Mouse (Mus musculus) forebrain, embryonic 12.5 days (tissue): ENCODE measurements around the gene 9930111J21Rik1. TPM values are rescaled to one million over a fixed set of nuclear protein-coding genes. Genes with fewer than 3 reads are reported as not detected.
"Not testable (repeated sequence)": the region's sequence is repeated elsewhere in the genome, so short reads cannot be mapped to it uniquely, and the experiment has no call there.

Source experiments
- ATAC-seq: fragments of 200-750 bp; cut with Nextera tagmentation; 2 replicates; pipeline ENCODE4 v1.8.0; 2017; ENCODE audit warnings: moderate TSS enrichment; ENCODE audit not compliant: low FRiP score
- H3K27ac ChIP-seq: fragments of 300-500 bp; sonication (generic); 2 replicates; pipeline ENCODE4 v1.5.1; 2016; ENCODE audit warnings: mild to moderate bottlenecking
- H3K27me3 ChIP-seq: fragments of 300-500 bp; sonication (generic); 2 replicates; pipeline ENCODE4 v1.6.1; 2016; ENCODE audit warnings: mild to moderate bottlenecking
- H3K36me3 ChIP-seq: fragments of 300-500 bp; sonication (generic); replicated peaks from 2 replicates; pipeline ENCODE4 v1.6.1; 2016; ENCODE audit warnings: mild to moderate bottlenecking
- H3K4me1 ChIP-seq: fragments of 300-500 bp; sonication (generic); 2 replicates; pipeline ENCODE4 v1.6.1; 2016
- H3K4me2 ChIP-seq: fragments of 300-500 bp; sonication (generic); 2 replicates; pipeline ENCODE4 v1.6.1; 2016; ENCODE audit warnings: mild to moderate bottlenecking, moderate library complexity
- H3K4me3 ChIP-seq: fragments of 300-500 bp; sonication (generic); replicated peaks from 2 replicates; pipeline ENCODE4 v1.5.1; 2016; ENCODE audit warnings: mild to moderate bottlenecking
- H3K9ac ChIP-seq: fragments of 300-500 bp; sonication (generic); 2 replicates; pipeline ENCODE4 v1.6.1; 2016; ENCODE audit warnings: mild to moderate bottlenecking
- H3K9me3 ChIP-seq: fragments of 300-500 bp; sonication (generic); 2 replicates; pipeline ENCODE4 v1.6.1; 2016
- WGBS: fragments of 180-500 bp; shearing (Covaris S2); methylation state at CpG from one replicate; pipeline ENCODE4 v1.1.7; 2016; 5-methylcytosine and 5-hydroxymethylcytosine counted together
- polyA plus RNA-seq: library from polyadenylated mRNA; unstranded; fragments of >200 nt; fragmentation: Nextera tagmentation; extraction: Ambion mirVana; gene quantifications from 2 replicates; pipeline ENCODE4 v1.2.1, GENCODE M21; 2016

The 9930111J21Rik1 gene
- polyA plus RNA-seq, 1 experiment from 2014 or later: 0.23 TPM

- no CpG with 5 or more reads among the region's 1 CpGs for WGBS
- not testable (repeated sequence) for H3K27ac ChIP-seq, H3K9me3 ChIP-seq, H3K4me3 ChIP-seq, H3K4me2 ChIP-seq, H3K36me3 ChIP-seq, H3K4me1 ChIP-seq, H3K27me3 ChIP-seq, ATAC-seq, H3K9ac ChIP-seq
These were observed 4.5 kb downstream of the 9930111J21Rik1 start for GRCm38 (mm10) chr11:48974686-48975085.

- H3K4me2 ChIP-seq, H3K4me1 ChIP-seq, H3K9me3 ChIP-seq, ATAC-seq, H3K27me3 ChIP-seq, H3K9ac ChIP-seq, H3K36me3 ChIP-seq, H3K27ac ChIP-seq, H3K4me3 ChIP-seq: not testable (repeated sequence)
- 94% methylated on average over 6 of the region's 6 CpGs for WGBS
These were observed 33.1 kb downstream of the 9930111J21Rik1 start, which contains the start of gene Psme2b for GRCm38 (mm10) chr11:48946090-48946489. Psme2b (minus strand) TSS chr11:48946190.

GRCm38 (mm10) chr11:48939286-48939685, 39.9 kb downstream of the 9930111J21Rik1 start:
- H3K9ac ChIP-seq, H3K27ac ChIP-seq, H3K36me3 ChIP-seq, H3K9me3 ChIP-seq, H3K4me1 ChIP-seq, H3K4me3 ChIP-seq, H3K4me2 ChIP-seq, H3K27me3 ChIP-seq, ATAC-seq: not testable (repeated sequence)

- H3K27me3 ChIP-seq, H3K4me1 ChIP-seq, H3K9ac ChIP-seq, H3K9me3 ChIP-seq, H3K27ac ChIP-seq, H3K4me2 ChIP-seq, ATAC-seq, H3K36me3 ChIP-seq, H3K4me3 ChIP-seq: not testable (repeated sequence)
- WGBS: no CpG with 5 or more reads among the region's 3 CpGs
These were observed 43.9 kb downstream of the 9930111J21Rik1 start for GRCm38 (mm10) chr11:48935291-48935690.

- H3K4me1 ChIP-seq, H3K36me3 ChIP-seq, H3K9ac ChIP-seq, H3K27ac ChIP-seq, H3K27me3 ChIP-seq, ATAC-seq, H3K4me3 ChIP-seq, H3K4me2 ChIP-seq, H3K9me3 ChIP-seq: not testable (repeated sequence)
- WGBS: 50% methylated on average over 1 of the region's 1 CpGs
These were observed 45.3 kb downstream of the 9930111J21Rik1 start for GRCm38 (mm10) chr11:48933923-48934322.

- ATAC-seq: not testable (repeated sequence)
These were observed 45.8 kb downstream of the 9930111J21Rik1 start for GRCm38 (mm10) chr11:48933422-48933821.

GRCm38 (mm10) chr11:48928068-48928467, 51.1 kb downstream of the 9930111J21Rik1 start:
- ATAC-seq: not testable (repeated sequence)
- WGBS: 96% methylated on average over 1 of the region's 1 CpGs

More at GRCm38 (mm10) chr11:48933422-48933821, 45.8 kb downstream of the 9930111J21Rik1 start:
- H3K4me2 ChIP-seq, H3K4me1 ChIP-seq, H3K36me3 ChIP-seq, H3K9ac ChIP-seq, H3K4me3 ChIP-seq, H3K27ac ChIP-seq, H3K9me3 ChIP-seq, H3K27me3 ChIP-seq: not testable (repeated sequence)
- 74% methylated on average over 1 of the region's 1 CpGs for WGBS

GRCm38 (mm10) chr11:48926437-48926836, 52.8 kb downstream of the 9930111J21Rik1 start:
- ATAC-seq: not testable (repeated sequence)

More at GRCm38 (mm10) chr11:48928068-48928467, 51.1 kb downstream of the 9930111J21Rik1 start:
- H3K27me3 ChIP-seq, H3K9me3 ChIP-seq, H3K4me3 ChIP-seq, H3K4me1 ChIP-seq, H3K27ac ChIP-seq, H3K9ac ChIP-seq, H3K36me3 ChIP-seq, H3K4me2 ChIP-seq: not testable (repeated sequence)

GRCm38 (mm10) chr11:48923818-48924217, 55.4 kb downstream of the 9930111J21Rik1 start:
- not testable (repeated sequence) for H3K9ac ChIP-seq, H3K36me3 ChIP-seq, ATAC-seq, H3K4me1 ChIP-seq, H3K27me3 ChIP-seq, H3K27ac ChIP-seq, H3K4me3 ChIP-seq, H3K9me3 ChIP-seq, H3K4me2 ChIP-seq
- WGBS: 83% methylated on average over 5 of the region's 5 CpGs

More at GRCm38 (mm10) chr11:48926437-48926836, 52.8 kb downstream of the 9930111J21Rik1 start:
- not testable (repeated sequence) for H3K4me2 ChIP-seq, H3K4me1 ChIP-seq, H3K9ac ChIP-seq, H3K4me3 ChIP-seq, H3K27ac ChIP-seq, H3K9me3 ChIP-seq, H3K27me3 ChIP-seq, H3K36me3 ChIP-seq

GRCm38 (mm10) chr11:48918380-48918779, 60.8 kb downstream of the 9930111J21Rik1 start:
- H3K9ac ChIP-seq: no peak overlapping the region
- 83% methylated on average over 3 of the region's 3 CpGs for WGBS
- H3K4me3 ChIP-seq: no peak overlapping the region
- H3K9me3 ChIP-seq: no peaks in the 10 kb centered on the region
- H3K27me3 ChIP-seq: no peaks in the 10 kb centered on the region
- H3K4me2 ChIP-seq: no peak overlapping the region
- no peak for ATAC-seq
- no peak overlapping the region for H3K27ac ChIP-seq
- H3K4me1 ChIP-seq: no peaks in the 10 kb centered on the region
- H3K36me3 ChIP-seq: no peaks in the 10 kb centered on the region

GRCm38 (mm10) chr11:48913611-48914010, 65.6 kb downstream of the 9930111J21Rik1 start:
- Histone ChIP-seq H3K9ac (no peak overlapping the region), H3K4me1 (no peaks in the 10 kb centered on the region), H3K27me3 (no peaks in the 10 kb centered on the region), H3K4me2 (no peak overlapping the region), H3K9me3 (no peaks in the 10 kb centered on the region), H3K4me3 (no peak overlapping the region), H3K36me3 (no peaks in the 10 kb centered on the region), H3K27ac (no peak overlapping the region)
- no peak for ATAC-seq
- WGBS: 93% methylated on average over 1 of the region's 1 CpGs

- Histone ChIP-seq H3K27ac (no peak overlapping the region), H3K4me1 (no peaks in the 10 kb centered on the region), H3K4me2 (no peak overlapping the region), H3K27me3 (no peaks in the 10 kb centered on the region), H3K9ac (no peak overlapping the region), H3K4me3 (no peak overlapping the region), H3K36me3 (no peaks in the 10 kb centered on the region), H3K9me3 (no peaks in the 10 kb centered on the region)
- ATAC-seq: no peak
- 68% methylated on average over 1 of the region's 1 CpGs for WGBS
These were observed 70.7 kb downstream of the 9930111J21Rik1 start for GRCm38 (mm10) chr11:48908459-48908858.

- Histone ChIP-seq H3K4me3 (no peak within 1 kb of the TSS), H3K4me1 (no peaks in the 10 kb centered on the region), H3K9me3 (no peaks in the 10 kb centered on the region), H3K4me2 (no peak within 1 kb of the TSS), H3K9ac (no peak within 1 kb of the TSS), H3K27ac (no peak within 1 kb of the TSS), H3K36me3 (no peaks in the 10 kb centered on the region), H3K27me3 (no peaks in the 10 kb centered on the region)
- WGBS: 80% methylated on average over 2 of the region's 2 CpGs
- ATAC-seq: no peak
These were observed 77.2 kb downstream of the 9930111J21Rik1 start, which contains the start of gene Gm5431 for GRCm38 (mm10) chr11:48902021-48902420. Gm5431 (minus strand) TSS chr11:48902214.
